Mouse (Mus musculus): ENCODE measurements around the gene Scd3.
"Not testable (repeated sequence)": the region's sequence is repeated elsewhere in the genome, so short reads cannot be mapped to it uniquely, and the experiment has no call there.

Gene Scd3

GRCm38 (mm10) chr19:44231608-44232151 lies 28.6 kb downstream of the Scd3 start:
- in situ Hi-C loops (cut with MboI, MseI) = no loop called here

GRCm38 (mm10) chr19:44237471-44238006 lies 34.5 kb downstream of the Scd3 start:
- in situ Hi-C loops (cut with MboI, MseI) = no loop called here

GRCm38 (mm10) chr19:44238906-44239305 lies 35.8 kb downstream of the Scd3 start:
- in situ Hi-C loops (cut with MboI, MseI) = no loop called here

- in situ Hi-C loops (cut with MboI, MseI) = loop anchor here (5.0 kb wide), 1 partner anchor 52 kb away; no protein-coding TSS in a partner anchor
These were observed 42.7 kb downstream of the Scd3 start for GRCm38 (mm10) chr19:44245761-44246171.

GRCm38 (mm10) chr19:44246341-44246911 lies 43.4 kb downstream of the Scd3 start:
- in situ Hi-C loops (cut with MboI, MseI) = loop anchor here (5.0 kb wide), 1 partner anchor 51 kb away; no protein-coding TSS in a partner anchor

- in situ Hi-C loops (cut with MboI, MseI) = loop anchor here (5.0 kb wide), 1 partner anchor 50 kb away; no protein-coding TSS in a partner anchor
These were observed 44.4 kb downstream of the Scd3 start for GRCm38 (mm10) chr19:44247281-44248080.

GRCm38 (mm10) chr19:44248081-44248853 lies 45.2 kb downstream of the Scd3 start:
- in situ Hi-C loops (cut with MboI, MseI) = loop anchor here (5.0 kb wide), 1 partner anchor 49 kb away; no protein-coding TSS in a partner anchor

- in situ Hi-C loops (cut with MboI, MseI) = loop anchor here (5.0 kb wide), 1 partner anchor 48 kb away; no protein-coding TSS in a partner anchor
These were observed 45.8 kb downstream of the Scd3 start for GRCm38 (mm10) chr19:44248854-44249351.

GRCm38 (mm10) chr19:44251138-44251537 lies 48.1 kb downstream of the Scd3 start:
- in situ Hi-C loops (cut with MboI, MseI) = not testable (repeated sequence)

GRCm38 (mm10) chr19:44251936-44252558 lies 49.0 kb downstream of the Scd3 start:
- in situ Hi-C loops (cut with MboI, MseI) = no loop called here

- in situ Hi-C loops (cut with MboI, MseI) = not testable (repeated sequence)
These were observed 51.0 kb downstream of the Scd3 start for GRCm38 (mm10) chr19:44254106-44254505.

- in situ Hi-C loops (cut with MboI, MseI) = no loop called here
These were observed 54.4 kb downstream of the Scd3 start for GRCm38 (mm10) chr19:44257377-44257966.

- in situ Hi-C loops (cut with MboI, MseI) = no loop called here
These were observed 56.4 kb downstream of the Scd3 start for GRCm38 (mm10) chr19:44259484-44259883.

GRCm38 (mm10) chr19:44260487-44260886 lies 57.4 kb downstream of the Scd3 start:
- in situ Hi-C loops (cut with MboI, MseI) = no loop called here

- in situ Hi-C loops (cut with MboI, MseI) = no loop called here
These were observed 58.7 kb downstream of the Scd3 start for GRCm38 (mm10) chr19:44261774-44262173.

- in situ Hi-C loops (cut with MboI, MseI) = no loop called here
These were observed 60.5 kb downstream of the Scd3 start for GRCm38 (mm10) chr19:44263581-44263980.

- in situ Hi-C loops (cut with MboI, MseI) = no loop called here
These were observed 61.2 kb downstream of the Scd3 start for GRCm38 (mm10) chr19:44264226-44264625.

- in situ Hi-C loops (cut with MboI, MseI) = no loop called here
These were observed 62.2 kb downstream of the Scd3 start for GRCm38 (mm10) chr19:44265300-44265699.

GRCm38 (mm10) chr19:44265911-44266337 lies 62.9 kb downstream of the Scd3 start:
- in situ Hi-C loops (cut with MboI, MseI) = no loop called here

GRCm38 (mm10) chr19:44266458-44266823 lies 63.4 kb downstream of the Scd3 start:
- in situ Hi-C loops (cut with MboI, MseI) = no loop called here
